Mouse (Mus musculus): ENCODE measurements at regions not wholly inside any gene's neighbourhood (a gene's known extent, or its start where the extent isn't known, plus 50 kb on each side); places are given as distances from the start of the nearest gene placed in this dataset.
"Not testable (repeated sequence)": the region's sequence is repeated elsewhere in the genome, so short reads cannot be mapped to it uniquely, and the experiment has no call there.

DNA sequence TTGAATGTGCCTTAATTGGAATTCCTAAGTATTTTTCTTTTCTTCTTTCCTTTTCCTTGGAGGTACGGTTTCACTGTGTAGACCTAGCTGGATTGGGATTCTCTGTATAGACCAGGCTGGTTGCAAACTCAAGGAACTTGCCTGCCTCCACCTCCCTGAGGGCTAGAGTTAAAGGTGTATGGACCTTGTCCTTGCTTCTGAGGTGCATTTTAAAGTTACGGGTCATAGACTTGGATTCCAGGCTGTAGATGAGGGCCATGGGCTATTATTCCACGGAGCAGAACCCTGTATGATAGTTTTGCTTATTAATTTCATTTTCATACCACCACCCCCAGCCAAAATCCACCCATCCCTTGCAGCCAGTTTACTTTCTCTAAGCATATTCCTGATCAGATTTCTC, 50.7 kb upstream of the Wdr26 start:
- no peak for DNase-seq

GRCm38 (mm10) chr1:181263216-181263615, 51.4 kb upstream of the Wdr26 start:
- no peak for DNase-seq

- not testable (repeated sequence) for DNase-seq
These were observed 58.7 kb upstream of the Wdr26 start for GRCm38 (mm10) chr1:181270469-181270868.

- no peak for DNase-seq
These were observed 59.4 kb upstream of the Wdr26 start for GRCm38 (mm10) chr1:181271164-181271563.

DNA sequence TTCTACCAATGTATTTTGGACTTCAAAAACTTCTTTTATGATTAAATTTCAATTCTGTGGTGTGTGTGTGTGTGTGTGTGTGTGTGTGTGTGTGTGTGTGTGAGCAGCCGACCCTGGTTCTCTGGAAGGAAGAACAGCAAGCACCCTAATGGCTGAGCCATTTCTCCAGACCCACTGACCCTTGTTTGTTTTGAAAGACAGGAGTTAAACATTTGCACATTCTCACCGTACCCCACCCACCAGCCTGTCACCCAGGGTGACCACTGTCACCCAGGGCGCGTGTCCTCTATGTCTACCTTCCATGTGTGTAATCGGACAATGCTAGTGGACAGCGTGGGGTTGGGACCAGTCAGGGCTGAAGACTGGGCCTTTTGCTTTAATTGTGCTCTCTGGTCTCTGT, 60.0 kb upstream of the Wdr26 start:
- no peak for DNase-seq

DNA sequence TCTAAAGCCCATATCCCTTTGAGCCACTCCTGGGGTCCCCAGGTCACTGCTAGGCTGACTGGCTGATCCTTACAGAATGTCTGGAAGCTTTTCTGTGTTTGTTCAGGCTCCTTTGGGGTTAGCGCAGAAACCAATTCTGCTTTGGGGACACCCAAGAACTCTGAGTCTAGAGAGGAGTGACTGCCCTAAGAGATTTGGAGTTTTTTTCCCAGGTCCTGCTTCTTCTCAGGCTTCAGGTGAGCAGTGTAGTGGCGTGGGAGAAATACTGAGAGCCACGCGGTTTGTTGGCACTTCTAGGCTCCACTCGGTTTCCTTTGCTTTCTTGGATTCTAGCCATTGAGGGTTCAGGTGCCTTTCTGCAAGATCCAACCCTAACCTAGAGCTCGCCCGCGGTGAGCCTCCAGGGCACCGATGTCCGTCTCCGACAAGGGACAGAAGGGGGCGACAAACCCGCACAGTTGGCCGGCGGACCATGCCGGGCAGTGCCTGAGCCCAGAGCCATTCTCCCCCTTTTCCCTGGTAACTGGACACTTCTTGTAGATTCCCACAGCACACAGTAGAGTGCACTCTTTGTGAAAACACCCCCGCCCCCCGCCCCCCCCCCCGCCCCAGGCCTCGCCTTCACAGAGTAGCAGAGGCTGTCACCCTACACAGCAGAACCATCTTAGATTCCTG, 61.0 kb upstream of the Wdr26 start:
- peak; percentile 57 for DNase-seq

- no peak for DNase-seq
These were observed 61.9 kb upstream of the Wdr26 start for GRCm38 (mm10) chr1:181273540-181274204.

- no peak for DNase-seq
These were observed 69.0 kb upstream of the Wdr26 start for GRCm38 (mm10) chr1:181280826-181281225.

GRCm38 (mm10) chr1:181282986-181283385, 69.4 kb upstream of the Cnih3 start:
- not testable (repeated sequence) for DNase-seq

- DNase-seq = not testable (repeated sequence)
These were observed 68.9 kb upstream of the Cnih3 start for GRCm38 (mm10) chr1:181283539-181283938.

GRCm38 (mm10) chr1:181284301-181285197, 67.9 kb upstream of the Cnih3 start:
- no peak for DNase-seq

GRCm38 (mm10) chr1:181285600-181285999, 66.8 kb upstream of the Cnih3 start:
- no peak for DNase-seq

GRCm38 (mm10) chr1:181286146-181286545, 66.3 kb upstream of the Cnih3 start:
- no peak for DNase-seq

GRCm38 (mm10) chr1:181287166-181287565, 65.3 kb upstream of the Cnih3 start:
- DNase-seq = no peak

- no peak for DNase-seq
These were observed 62.9 kb upstream of the Cnih3 start for GRCm38 (mm10) chr1:181289385-181290035.

DNA sequence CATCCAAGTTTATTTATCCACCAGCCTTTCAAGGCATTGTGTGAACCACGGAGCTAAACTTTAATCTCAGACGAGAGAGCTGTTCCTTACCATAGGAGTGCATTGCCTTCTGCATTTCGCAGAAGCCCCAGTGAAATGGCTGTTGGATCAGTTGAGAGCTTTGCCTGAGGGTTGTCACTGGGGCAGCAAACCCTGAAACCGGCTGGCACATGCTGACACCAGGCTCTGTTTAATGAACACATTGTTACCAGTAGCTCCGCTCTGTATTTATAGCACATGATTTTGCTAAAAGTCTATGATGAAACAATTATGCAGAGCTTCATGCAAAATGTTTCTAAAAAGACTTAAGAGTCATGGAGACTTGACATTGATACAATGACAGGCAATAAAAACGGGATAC, 61.2 kb upstream of the Cnih3 start:
- DNase-seq = no peak

DNA sequence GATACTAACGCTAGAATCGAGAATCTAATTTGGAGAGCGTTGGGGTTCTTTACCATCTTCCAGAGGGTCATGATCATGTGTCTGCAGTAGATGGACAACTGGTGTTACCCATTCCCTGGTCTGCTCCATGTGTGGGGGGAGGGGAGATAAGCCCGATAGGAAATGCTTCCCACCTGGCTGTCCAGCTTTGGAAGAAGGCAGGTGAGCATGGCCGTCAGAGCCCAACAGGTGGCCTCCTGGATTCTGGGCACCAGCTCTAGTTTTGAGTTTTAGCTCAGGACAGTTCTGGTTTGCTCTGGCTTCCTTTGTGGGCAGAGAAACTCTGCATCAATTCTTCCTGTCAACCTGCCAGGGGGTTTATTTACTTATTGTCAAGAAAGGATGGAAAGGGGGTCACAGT, 60.5 kb upstream of the Cnih3 start:
- no peak for DNase-seq

- no peak for DNase-seq
These were observed 59.2 kb upstream of the Cnih3 start for GRCm38 (mm10) chr1:181293079-181293865.

DNA sequence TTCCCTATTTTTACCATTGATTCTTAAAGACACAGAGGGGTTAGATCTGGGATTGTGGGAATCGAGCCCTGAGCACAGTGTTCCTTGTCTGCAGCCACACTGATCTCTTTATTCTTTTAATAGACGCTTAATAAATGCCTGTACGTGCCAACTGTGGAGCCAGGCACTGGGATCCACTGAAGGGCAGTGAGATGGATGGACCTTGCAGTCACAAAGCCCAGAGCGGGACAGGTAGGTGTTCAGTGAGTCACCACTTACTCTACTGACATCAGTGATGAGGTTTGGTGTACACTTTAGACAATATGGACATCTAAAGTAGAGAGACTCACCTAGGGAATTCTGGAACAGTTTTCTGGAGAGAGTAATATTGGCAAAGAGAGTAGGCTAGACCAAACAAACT, 56.8 kb upstream of the Cnih3 start:
- no peak for DNase-seq

DNA sequence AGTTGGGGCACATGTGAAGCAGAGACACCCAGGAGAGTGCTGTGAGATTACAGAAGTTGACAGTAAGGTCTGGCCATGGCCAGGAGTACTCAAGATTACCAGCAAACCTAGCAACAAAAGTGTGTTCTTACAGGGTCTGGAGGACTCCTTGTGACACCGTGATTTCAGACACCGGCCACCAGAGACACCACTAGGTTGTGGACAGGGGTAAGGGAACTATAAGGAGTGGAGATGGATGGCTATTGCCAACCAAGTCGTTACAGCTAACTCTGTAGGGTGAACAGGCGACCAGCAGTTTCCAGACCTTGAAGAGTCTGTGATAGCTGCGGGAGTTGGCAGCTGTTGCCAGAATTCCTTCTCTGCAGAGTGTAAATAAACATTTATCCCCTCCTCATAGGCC, 54.4 kb upstream of the Cnih3 start:
- no peak for DNase-seq

DNA sequence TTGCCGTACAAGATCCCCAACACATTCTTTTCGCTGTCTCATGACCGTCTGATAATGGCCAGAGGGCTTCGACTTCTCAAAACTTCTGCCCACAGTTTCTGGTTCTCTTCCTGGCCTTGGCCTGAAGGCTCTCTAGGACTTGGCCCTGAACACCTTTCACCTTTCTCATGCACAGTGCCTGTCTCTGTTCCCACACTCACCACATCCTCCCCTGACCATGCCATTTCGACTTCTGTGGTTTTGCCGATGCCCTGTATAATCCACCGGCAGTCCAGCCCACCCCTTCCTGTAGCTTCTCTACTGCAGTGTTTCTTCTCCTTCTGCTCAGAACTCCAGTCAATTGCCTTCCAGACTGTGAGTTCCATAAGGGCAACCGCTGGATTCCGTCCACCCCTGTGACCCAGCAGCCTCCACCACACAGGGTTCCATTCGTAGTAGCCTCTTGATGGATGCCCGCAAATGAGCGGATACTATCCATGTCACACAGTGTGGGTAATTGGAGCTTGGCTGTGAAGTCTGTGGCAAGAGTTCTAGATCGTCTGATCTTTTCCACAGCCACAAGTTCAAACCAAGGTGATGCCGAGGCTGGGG, 53.3 kb upstream of the Cnih3 start:
- DNase-seq = no peak

Measured in gastrocnemius, postnatal 25 days (tissue).